Mouse (Mus musculus) brain, embryonic 14.5 days (tissue): ENCODE results near the gene Dcaf1.

Source experiments
- CTCF ChIP-seq: fragments of 200-500 bp; IDR thresholded peaks from 2 replicates; pipeline ENCODE4 v1.5.1; 2012; ENCODE audit warnings: inconsistent platforms, mild to moderate bottlenecking, moderate library complexity, borderline replicate concordance; ENCODE audit not compliant: insufficient read depth, insufficient read length; ENCODE audit errors: extremely low read depth
- POLR2A ChIP-seq: fragments of 200-500 bp; IDR thresholded peaks from 2 replicates; pipeline ENCODE4 v1.6.1; 2012; ENCODE audit warnings: mild to moderate bottlenecking, inconsistent platforms, borderline replicate concordance; ENCODE audit not compliant: poor library complexity, insufficient read depth, insufficient read length, severe bottlenecking; ENCODE audit errors: extremely low read depth

- TF ChIP-seq CTCF = no peak
- TF ChIP-seq POLR2A = no peak; the same call in 1 of the 2 replicates
These were observed 869 bp downstream of the Dcaf1 start for GRCm38 (mm10) chr9:106822381-106823104.
